Mouse (Mus musculus) ES-Bruce4 (cell line): Measurements from ENCODE around the gene Tmub2.

Experiments used
- CTCF ChIP-seq: IDR thresholded peaks from one replicate; pipeline ENCODE4 v1.8.1; 2011; ENCODE audit warnings: low read depth, low read length
- EP300 ChIP-seq: IDR thresholded peaks from 2 replicates; pipeline ENCODE4 v1.6.1; 2011; ENCODE audit warnings: low read depth, low read length; ENCODE audit not compliant: insufficient read depth

DNA sequence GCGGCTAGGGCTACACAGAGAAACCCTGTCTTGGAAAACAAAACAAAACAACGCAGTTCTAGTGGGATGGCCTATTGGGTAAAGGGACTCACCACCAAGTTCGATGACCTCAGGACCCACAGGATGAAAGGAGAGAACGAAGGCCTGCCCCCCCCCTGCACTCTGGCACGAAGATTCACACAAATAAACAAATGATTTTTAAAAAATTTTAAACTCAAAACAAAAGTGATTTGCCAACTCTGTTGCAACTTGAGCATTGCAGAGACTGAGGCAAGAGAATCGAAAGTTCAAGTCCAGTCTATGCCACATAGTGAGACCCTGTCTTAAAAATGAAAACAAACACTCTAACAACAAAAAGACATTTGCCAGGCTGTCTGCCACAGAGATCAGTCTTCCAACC, 44.1 kb upstream of the Tmub2 start:
- no peak for TF ChIP-seq CTCF
- TF ChIP-seq EP300, result no peak
